ENCODE assay signal across 15 mouse cellular contexts in the genomic region with DNA sequence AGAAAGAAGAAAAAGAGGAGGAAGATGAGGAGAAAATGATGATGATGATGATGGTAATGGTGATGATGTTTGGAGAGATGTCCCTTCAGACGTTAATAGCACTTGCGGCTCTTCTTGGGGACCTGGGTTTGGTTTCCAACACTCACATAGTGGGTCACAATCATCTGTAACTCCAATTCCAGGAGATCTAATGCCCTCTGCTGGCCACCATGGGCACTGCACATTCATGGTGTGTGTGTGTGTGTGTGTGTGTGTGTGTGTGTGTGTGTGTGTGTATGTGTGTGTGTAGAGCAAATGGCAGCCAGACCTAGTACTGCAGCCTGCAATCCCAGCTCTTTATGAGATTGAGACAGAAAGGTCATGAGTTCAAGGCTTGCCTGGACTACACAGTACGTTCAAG. TPM values are rescaled to one million over a fixed set of nuclear protein-coding genes. Genes with fewer than 3 reads are reported as not detected.
A peak's percentile ranks its signal among the peaks of the same experiment; 100 is the strongest.
DNase-seq lines count a peak whose midpoint lies in the region; ATAC-seq and TF ChIP-seq lines count a peak whose summit lies in the region.
"Had no signal": no experiment of that assay in that cellular context is flagged by ENCODE, and none has a peak within 500 bp of the region (broad histone marks: within the 10 kb centered on the region; RNA-seq: fewer than 3 reads in every experiment).

No protein-coding gene starts in this region.

- no peaks in the 10 kb centered on the region for H3K9me3 ChIP-seq in hindbrain, postnatal 0 days (ENCODE audit: low read length)
- no peaks in the 10 kb centered on the region for H3K9me3 ChIP-seq in hindbrain, embryonic 11.5 days (ENCODE audit: control insufficient read depth, low read length)
- H3K9me3 ChIP-seq in midbrain, embryonic 11.5 days (ENCODE audit: control insufficient read depth, low read length), result no peaks in the 10 kb centered on the region
- H3K9me3 ChIP-seq in midbrain, embryonic 15.5 days, result no peaks in the 10 kb centered on the region
- no peaks in the 10 kb centered on the region for H3K9me3 ChIP-seq in MEL (replicated peaks; ENCODE audit: insufficient read depth, low read length)
- H3K9me3 ChIP-seq in forebrain, embryonic 10.5 days, result no peaks in the 10 kb centered on the region
- H3K9me3 ChIP-seq: lung, embryonic 15.5 days; midbrain, embryonic 12.5 days; neural tube, embryonic 12.5 days had no signal

- no peaks in the 10 kb centered on the region for H3K27me3 ChIP-seq in hindbrain, postnatal 0 days (ENCODE audit: insufficient read depth, low read length)
- H3K27me3 ChIP-seq in hindbrain, embryonic 11.5 days (ENCODE audit: control insufficient read depth, insufficient read depth, low read length), result peaks cover 7% of the 10 kb centered on the region; the same call in 1 of the 2 replicates
- H3K27me3 ChIP-seq in midbrain, embryonic 11.5 days (ENCODE audit: control insufficient read depth, insufficient read depth, low read length), result no peaks in the 10 kb centered on the region
- H3K27me3 ChIP-seq in midbrain, embryonic 15.5 days (replicated peaks), result no peaks in the 10 kb centered on the region
- no peaks in the 10 kb centered on the region for H3K27me3 ChIP-seq in MEL (ENCODE audit: control insufficient read depth in 1 of 2, insufficient read depth in 2 of 2, low read length in 2 of 2)
- peaks cover 19% of the 10 kb centered on the region for H3K27me3 ChIP-seq in forebrain, embryonic 10.5 days (ENCODE audit: poor library complexity, severe bottlenecking)

- WGBS in hindbrain, postnatal 0 days, result 90% methylated on average over 3 of the region's 3 CpGs
- WGBS in hindbrain, embryonic 11.5 days, result 82% methylated on average over 3 of the region's 3 CpGs
- 79% methylated on average over 3 of the region's 3 CpGs for WGBS in midbrain, embryonic 11.5 days
- WGBS in midbrain, embryonic 15.5 days, result 81% methylated on average over 3 of the region's 3 CpGs
- WGBS in forebrain, embryonic 10.5 days, result 76% methylated on average over 3 of the region's 3 CpGs

- TF ChIP-seq RAD21 in MEL (IDR thresholded peaks at IDR 0.05; ENCODE audit: low read depth, low read length), result no peak

- no peak for DNase-seq in hindbrain, postnatal 0 days (ENCODE audit: low spot score)
- no peak for DNase-seq in hindbrain, embryonic 11.5 days (ENCODE audit: low spot score)
- DNase-seq in midbrain, embryonic 11.5 days (ENCODE audit: low spot score, missing footprints), result peak; percentile 79
- peak; percentile 79 for DNase-seq in MEL (ENCODE audit: low read depth, low spot score)
- DNase-seq in natural killer cell, adult 2 months (ENCODE audit: low spot score in 2 of 2), result peak; percentile 24 to 28
- no peak for DNase-seq in forebrain, embryonic 10.5 days (ENCODE audit: extremely low spot score, low spot score)
- DNase-seq in urinary bladder, postnatal 14 days (ENCODE audit: low spot score), result no peak
- DNase-seq: adrenal gland, postnatal 36 days; cerebellum, adult 11-12 months; thymus, postnatal 14 days had no signal

- H3K9ac ChIP-seq in hindbrain, postnatal 0 days (replicated peaks; ENCODE audit: low read length), result no peak overlapping the region
- H3K9ac ChIP-seq in hindbrain, embryonic 11.5 days (ENCODE audit: low read depth, low read length), result no peak overlapping the region
- no peak overlapping the region for H3K9ac ChIP-seq in midbrain, embryonic 11.5 days (ENCODE audit: low read length)
- H3K9ac ChIP-seq in midbrain, embryonic 15.5 days, result no peak overlapping the region
- no peak overlapping the region for H3K9ac ChIP-seq in MEL (ENCODE audit: control insufficient read depth, low read depth, low read length, poor library complexity, severe bottlenecking)
- H3K9ac ChIP-seq: lung, embryonic 15.5 days; midbrain, embryonic 12.5 days; neural tube, embryonic 12.5 days had no signal

- no peak for TF ChIP-seq EP300 in MEL (IDR thresholded peaks at IDR 0.05; ENCODE audit: low read depth in 1 of 2, low read length in 2 of 2)

- no peak overlapping the region for H3K4me2 ChIP-seq in hindbrain, postnatal 0 days (ENCODE audit: low read depth, low read length)
- no peak overlapping the region for H3K4me2 ChIP-seq in hindbrain, embryonic 11.5 days (replicated peaks; ENCODE audit: low read depth, low read length)
- H3K4me2 ChIP-seq in midbrain, embryonic 11.5 days, result no peak overlapping the region
- H3K4me2 ChIP-seq in midbrain, embryonic 15.5 days, result no peak overlapping the region
- H3K4me2 ChIP-seq: lung, embryonic 15.5 days; midbrain, embryonic 12.5 days; neural tube, embryonic 12.5 days had no signal

- peaks cover 8% of the 10 kb centered on the region; the same call in 1 of the 2 replicates for H3K4me1 ChIP-seq in hindbrain, postnatal 0 days (ENCODE audit: insufficient read depth, low read length)
- peaks cover 2% of the 10 kb centered on the region; the same call in 1 of the 2 replicates for H3K4me1 ChIP-seq in hindbrain, embryonic 11.5 days (replicated peaks; ENCODE audit: control insufficient read depth, insufficient read depth, low read length)
- H3K4me1 ChIP-seq in midbrain, embryonic 11.5 days (ENCODE audit: control insufficient read depth, insufficient read depth, low read length), result peaks cover 15% of the 10 kb centered on the region
- H3K4me1 ChIP-seq in midbrain, embryonic 15.5 days, result peaks cover 35% of the 10 kb centered on the region
- peaks cover 7 to 20% of the 10 kb centered on the region in 2 experiments for H3K4me1 ChIP-seq in MEL (ENCODE audit: control insufficient read depth in 1 of 2, insufficient read depth in 2 of 2, low read length in 2 of 2)
- H3K4me1 ChIP-seq in forebrain, embryonic 10.5 days, result peaks cover 32% of the 10 kb centered on the region

- TF ChIP-seq CTCF in hindbrain, postnatal 0 days (IDR thresholded peaks at IDR 0.05; ENCODE audit: low read depth), result peak; percentile 62
- peak in 1 of 3 experiments; percentile 87; a peak in 2 of 6 replicates for TF ChIP-seq CTCF in MEL (IDR thresholded peaks at IDR 0.05 in 2 of 3, conservative IDR thresholded peaks at IDR 0.05 in 1 of 3; ENCODE audit: control insufficient read depth in 1 of 3, insufficient read depth in 1 of 3, low read depth in 2 of 3, low read length in 3 of 3, poor library complexity in 1 of 3, severe bottlenecking in 1 of 3)

- peaks cover 1% of the 10 kb centered on the region; the same call in 1 of the 2 replicates for H3K79me2 ChIP-seq in MEL (ENCODE audit: control insufficient read depth, insufficient read depth, low read length, poor library complexity)

- no peak overlapping the region for H3K4me3 ChIP-seq in hindbrain, postnatal 0 days (ENCODE audit: low read length)
- H3K4me3 ChIP-seq in hindbrain, embryonic 11.5 days (ENCODE audit: low read depth, low read length), result no peak overlapping the region
- H3K4me3 ChIP-seq in midbrain, embryonic 11.5 days (ENCODE audit: low read depth, low read length), result no peak overlapping the region
- H3K4me3 ChIP-seq in midbrain, embryonic 15.5 days, result no peak overlapping the region
- no peak overlapping the region for H3K4me3 ChIP-seq in MEL (ENCODE audit: control insufficient read depth in 1 of 2, insufficient read depth in 1 of 2, low read depth in 2 of 2, low read length in 2 of 2)
- H3K4me3 ChIP-seq in forebrain, embryonic 10.5 days, result no peak overlapping the region
- H3K4me3 ChIP-seq: lung, embryonic 15.5 days; midbrain, embryonic 12.5 days; neural tube, embryonic 12.5 days had no signal

- no peak overlapping the region for H3K27ac ChIP-seq in hindbrain, postnatal 0 days
- H3K27ac ChIP-seq in hindbrain, embryonic 11.5 days (ENCODE audit: low read depth, low read length), result no peak overlapping the region
- no peak overlapping the region for H3K27ac ChIP-seq in midbrain, embryonic 11.5 days (ENCODE audit: low read depth, low read length)
- H3K27ac ChIP-seq in midbrain, embryonic 15.5 days, result no peak overlapping the region
- no peak overlapping the region for H3K27ac ChIP-seq in MEL (ENCODE audit: control insufficient read depth, low read depth, low read length)
- no peak overlapping the region for H3K27ac ChIP-seq in forebrain, embryonic 10.5 days
- H3K27ac ChIP-seq: lung, embryonic 15.5 days; neural tube, embryonic 12.5 days had no signal

- TF ChIP-seq POLR2A in MEL (IDR thresholded peaks at IDR 0.05; ENCODE audit: control insufficient read depth in 1 of 2, insufficient read depth in 1 of 2, low read depth in 1 of 2, low read length in 2 of 2, poor library complexity in 1 of 2), result no peak

- peaks cover 12% of the 10 kb centered on the region; the same call in 1 of the 2 replicates for H3K36me3 ChIP-seq in hindbrain, postnatal 0 days (ENCODE audit: insufficient read depth, low read length)
- no peaks in the 10 kb centered on the region for H3K36me3 ChIP-seq in hindbrain, embryonic 11.5 days (ENCODE audit: control insufficient read depth, insufficient read depth, low read length)
- no peaks in the 10 kb centered on the region for H3K36me3 ChIP-seq in midbrain, embryonic 11.5 days (ENCODE audit: control insufficient read depth, insufficient read depth, low read length)
- H3K36me3 ChIP-seq in midbrain, embryonic 15.5 days (replicated peaks), result no peaks in the 10 kb centered on the region
- H3K36me3 ChIP-seq in MEL (ENCODE audit: control insufficient read depth in 1 of 2, insufficient read depth in 2 of 2, low read length in 2 of 2), result peaks cover 0 to 11% of the 10 kb centered on the region in 2 experiments; a peak in 2 of 4 replicates
- H3K36me3 ChIP-seq in forebrain, embryonic 10.5 days (replicated peaks), result no peaks in the 10 kb centered on the region
- H3K36me3 ChIP-seq: lung, embryonic 15.5 days; midbrain, embryonic 12.5 days had no signal

- ATAC-seq in hindbrain, postnatal 0 days, result no peak
- no peak for ATAC-seq in hindbrain, embryonic 11.5 days (ENCODE audit: low FRiP score)
- ATAC-seq in midbrain, embryonic 11.5 days (ENCODE audit: low FRiP score), result no peak
- ATAC-seq in midbrain, embryonic 15.5 days (replicated peaks), result no peak
- ATAC-seq: inflammation-experienced regulatory T-cells, adult 6 months had no signal

RNA-seq across cellular contexts. Expression of gene Swsap1, which starts 3.6 kb away (rescaled TPM):
- 27.8 and 35.8 TPM in 2 replicates for total RNA-seq in hindbrain, postnatal 0 days (2014; rRNA removed)
- 8.0 and 9.0 TPM in 2 replicates for polyA plus RNA-seq in hindbrain, postnatal 0 days (2015; fragmentation: Nextera tagmentation; extraction: Ambion mirVana)
- 14.6 and 20.4 TPM in 2 replicates for polyA plus RNA-seq in hindbrain, embryonic 11.5 days (2014; fragmentation: Nextera tagmentation; extraction: Ambion mirVana)
- 20.3 and 22.3 TPM in 2 replicates for polyA plus RNA-seq in midbrain, embryonic 11.5 days (2014; fragmentation: Nextera tagmentation; extraction: Ambion mirVana)
- 10.5 TPM in 2 replicates for polyA plus RNA-seq in midbrain, embryonic 15.5 days (2015; fragmentation: Nextera tagmentation; extraction: Ambion mirVana)
- total RNA-seq in MEL (2012; rRNA removed), result 12.7 and 17.2 TPM in 2 replicates
- 10 to 100 TPM in 1 of 2 experiments, not detected in 1; 19.3 TPM for polyA plus RNA-seq in MEL (2012; ENCODE audit: insufficient read depth in 1 of 2, insufficient read length in 2 of 2, low read depth in 1 of 2, low replicate concordance in 2 of 2, missing spikeins in 1 of 2)
- polyA plus RNA-seq in forebrain, embryonic 10.5 days (2016; fragmentation: Nextera tagmentation; extraction: Ambion mirVana), result 7.2 and 9.6 TPM in 2 replicates

RNA-seq across cellular contexts. Expression of gene Epor, which starts 11.3 kb away (rescaled TPM):
- total RNA-seq in hindbrain, postnatal 0 days (2014; rRNA removed), result 0.89 and 1.7 TPM in 2 replicates
- 2.3 TPM in 2 replicates for polyA plus RNA-seq in hindbrain, postnatal 0 days (2015; fragmentation: Nextera tagmentation; extraction: Ambion mirVana)
- 4.2 and 5.2 TPM in 2 replicates for polyA plus RNA-seq in hindbrain, embryonic 11.5 days (2014; fragmentation: Nextera tagmentation; extraction: Ambion mirVana)
- polyA plus RNA-seq in midbrain, embryonic 11.5 days (2014; fragmentation: Nextera tagmentation; extraction: Ambion mirVana), result 3.4 and 5.2 TPM in 2 replicates
- polyA plus RNA-seq in midbrain, embryonic 15.5 days (2015; fragmentation: Nextera tagmentation; extraction: Ambion mirVana), result 1.6 and 1.9 TPM in 2 replicates
- total RNA-seq in MEL (2012; rRNA removed), result 139 and 192 TPM in 2 replicates
- 100 to 1,000 TPM in 1 of 2 experiments, not detected in 1; 440 TPM for polyA plus RNA-seq in MEL (2012; ENCODE audit: insufficient read depth in 1 of 2, insufficient read length in 2 of 2, low read depth in 1 of 2, low replicate concordance in 2 of 2, missing spikeins in 1 of 2)
- 10.2 and 10.8 TPM in 2 replicates for polyA plus RNA-seq in forebrain, embryonic 10.5 days (2016; fragmentation: Nextera tagmentation; extraction: Ambion mirVana)

RNA-seq across cellular contexts. Expression of gene Plppr2, which starts 15.1 kb away (rescaled TPM):
- total RNA-seq in hindbrain, postnatal 0 days (2014; rRNA removed), result 147 and 151 TPM in 2 replicates
- polyA plus RNA-seq in hindbrain, postnatal 0 days (2015; fragmentation: Nextera tagmentation; extraction: Ambion mirVana), result 85.6 and 95.2 TPM in 2 replicates
- 21.0 and 22.3 TPM in 2 replicates for polyA plus RNA-seq in hindbrain, embryonic 11.5 days (2014; fragmentation: Nextera tagmentation; extraction: Ambion mirVana)
- polyA plus RNA-seq in midbrain, embryonic 11.5 days (2014; fragmentation: Nextera tagmentation; extraction: Ambion mirVana), result 19.1 and 22.2 TPM in 2 replicates
- polyA plus RNA-seq in midbrain, embryonic 15.5 days (2015; fragmentation: Nextera tagmentation; extraction: Ambion mirVana), result 116 and 120 TPM in 2 replicates
- total RNA-seq in MEL (2012; rRNA removed), result 1.3 and 1.4 TPM in 2 replicates
- polyA plus RNA-seq in MEL (2012; ENCODE audit: insufficient read depth in 1 of 2, insufficient read length in 2 of 2, low read depth in 1 of 2, low replicate concordance in 2 of 2, missing spikeins in 1 of 2), result 10 to 100 TPM in 1 of 2 experiments, not detected in 1; 13.9 TPM
- 9.0 and 11.5 TPM in 2 replicates for polyA plus RNA-seq in forebrain, embryonic 10.5 days (2016; fragmentation: Nextera tagmentation; extraction: Ambion mirVana)

RNA-seq across cellular contexts. Expression of gene Tmem205, which starts 24.6 kb away (rescaled TPM):
- total RNA-seq in hindbrain, postnatal 0 days (2014; rRNA removed), result 34.9 and 52.0 TPM in 2 replicates
- polyA plus RNA-seq in hindbrain, postnatal 0 days (2015; fragmentation: Nextera tagmentation; extraction: Ambion mirVana), result 56.2 and 56.3 TPM in 2 replicates
- polyA plus RNA-seq in hindbrain, embryonic 11.5 days (2014; fragmentation: Nextera tagmentation; extraction: Ambion mirVana), result 34.7 and 39.3 TPM in 2 replicates
- 30.6 and 35.7 TPM in 2 replicates for polyA plus RNA-seq in midbrain, embryonic 11.5 days (2014; fragmentation: Nextera tagmentation; extraction: Ambion mirVana)
- 49.3 and 52.4 TPM in 2 replicates for polyA plus RNA-seq in midbrain, embryonic 15.5 days (2015; fragmentation: Nextera tagmentation; extraction: Ambion mirVana)
- total RNA-seq in MEL (2012; rRNA removed), result 118 and 128 TPM in 2 replicates
- 100 to 1,000 TPM in 1 of 2 experiments, not detected in 1; 114 TPM for polyA plus RNA-seq in MEL (2012; ENCODE audit: insufficient read depth in 1 of 2, insufficient read length in 2 of 2, low read depth in 1 of 2, low replicate concordance in 2 of 2, missing spikeins in 1 of 2)
- polyA plus RNA-seq in forebrain, embryonic 10.5 days (2016; fragmentation: Nextera tagmentation; extraction: Ambion mirVana), result 32.0 and 33.7 TPM in 2 replicates

RNA-seq across cellular contexts. Expression of gene Ccdc159, which starts 24.7 kb away (rescaled TPM):
- total RNA-seq in hindbrain, postnatal 0 days (2014; rRNA removed), result 6.0 and 8.4 TPM in 2 replicates
- polyA plus RNA-seq in hindbrain, postnatal 0 days (2015; fragmentation: Nextera tagmentation; extraction: Ambion mirVana), result 3.9 and 4.0 TPM in 2 replicates
- 3.3 and 3.9 TPM in 2 replicates for polyA plus RNA-seq in hindbrain, embryonic 11.5 days (2014; fragmentation: Nextera tagmentation; extraction: Ambion mirVana)
- 2.4 and 3.4 TPM in 2 replicates for polyA plus RNA-seq in midbrain, embryonic 11.5 days (2014; fragmentation: Nextera tagmentation; extraction: Ambion mirVana)
- 13.4 and 14.1 TPM in 2 replicates for polyA plus RNA-seq in midbrain, embryonic 15.5 days (2015; fragmentation: Nextera tagmentation; extraction: Ambion mirVana)
- total RNA-seq in MEL (2012; rRNA removed), result 1.0 and 1.4 TPM in 2 replicates
- 1 to 10 TPM in 1 of 2 experiments, not detected in 1; 6.4 TPM for polyA plus RNA-seq in MEL (2012; ENCODE audit: insufficient read depth in 1 of 2, insufficient read length in 2 of 2, low read depth in 1 of 2, low replicate concordance in 2 of 2, missing spikeins in 1 of 2)
- polyA plus RNA-seq in forebrain, embryonic 10.5 days (2016; fragmentation: Nextera tagmentation; extraction: Ambion mirVana), result 3.5 and 3.6 TPM in 2 replicates
- polyA plus RNA-seq: inflammation-experienced regulatory T-cells, adult 6 months had no signal

Comparison
In these comparisons a context has a peak if more than half of its experiments do, and no peak if none do; other contexts are left out.
1. DNase-seq: peak in midbrain, embryonic 11.5 days (single experiment), MEL (single experiment) and natural killer cell, adult 2 months (2 of 2); none in hindbrain, postnatal 0 days (single experiment), hindbrain, embryonic 11.5 days (single experiment), forebrain, embryonic 10.5 days (single experiment) and urinary bladder, postnatal 14 days (single experiment).